Mouse (Mus musculus): ENCODE results near the gene Synpr.

DNA sequence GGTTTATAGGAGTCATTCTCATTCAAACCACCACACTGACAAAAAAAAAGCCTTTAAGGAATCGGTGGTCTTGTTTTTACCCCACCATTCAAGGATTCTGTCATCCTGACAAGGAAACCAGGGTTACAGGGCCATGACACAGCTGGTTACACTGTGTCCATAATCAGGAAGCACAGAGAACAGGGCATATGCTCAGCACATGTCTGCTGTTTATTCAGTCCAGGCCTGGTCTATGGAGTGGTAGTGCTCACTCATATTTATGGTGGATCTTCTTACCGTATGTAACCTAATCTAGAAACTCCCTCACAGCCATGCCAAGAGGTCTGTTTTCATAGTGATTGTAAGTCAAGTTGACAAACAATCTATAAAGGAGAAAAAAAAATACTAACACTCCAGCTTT lies 293.5 kb downstream of the Synpr start:
- TF ChIP-seq POLR2A (IDR thresholded peaks at IDR 0.05; ENCODE audit: insufficient read depth, low read length) (no peak), CTCF (IDR thresholded peaks at IDR 0.05; ENCODE audit: low read depth, low read length) (no peak)
